Mouse (Mus musculus) limb, embryonic 13.5 days (tissue): ENCODE measurements around the gene Gm7544. TPM values are rescaled to one million over a fixed set of nuclear protein-coding genes. Genes with fewer than 3 reads are reported as not detected.
"Not testable (repeated sequence)": the region's sequence is repeated elsewhere in the genome, so short reads cannot be mapped to it uniquely, and the experiment has no call there.

Experiments used
- ATAC-seq: fragments of 200-750 bp; cut with Nextera tagmentation; 2 replicates; pipeline ENCODE4 v1.8.0; 2017; ENCODE audit warnings: low read depth, moderate number of reproducible peaks, moderate TSS enrichment; ENCODE audit not compliant: low FRiP score
- H3K27ac ChIP-seq: fragments of 300-500 bp; sonication (generic); 2 replicates; pipeline ENCODE4 v1.5.1; 2015; ENCODE audit warnings: inconsistent platforms, mild to moderate bottlenecking, moderate library complexity
- H3K27me3 ChIP-seq: fragments of 300-500 bp; sonication (generic); 2 replicates; pipeline ENCODE4 v1.6.1; 2015; ENCODE audit warnings: mild to moderate bottlenecking, inconsistent platforms
- H3K36me3 ChIP-seq: fragments of 300-500 bp; sonication (generic); 2 replicates; pipeline ENCODE4 v1.6.1; 2015; ENCODE audit warnings: inconsistent platforms, mild to moderate bottlenecking, moderate library complexity
- H3K4me1 ChIP-seq: fragments of 300-500 bp; sonication (generic); 2 replicates; pipeline ENCODE4 v1.6.1; 2015; ENCODE audit warnings: inconsistent platforms
- H3K4me2 ChIP-seq: fragments of 300-500 bp; sonication (generic); replicated peaks from 2 replicates; pipeline ENCODE4 v1.6.1; 2015; ENCODE audit warnings: inconsistent platforms, mild to moderate bottlenecking, moderate library complexity
- H3K4me3 ChIP-seq: fragments of 300-500 bp; sonication (generic); 2 replicates; pipeline ENCODE4 v1.5.1; 2015; ENCODE audit warnings: moderate library complexity, mild to moderate bottlenecking, inconsistent platforms
- H3K9ac ChIP-seq: fragments of 300-500 bp; sonication (generic); 2 replicates; pipeline ENCODE4 v1.6.1; 2015; ENCODE audit warnings: mild to moderate bottlenecking, inconsistent platforms
- H3K9me3 ChIP-seq: fragments of 300-500 bp; sonication (generic); 2 replicates; pipeline ENCODE4 v1.6.1; 2016; ENCODE audit warnings: inconsistent platforms
- WGBS: fragments of 180-500 bp; shearing (Covaris S2); methylation state at CpG from one replicate; pipeline ENCODE4 v1.1.7; 2015; 5-methylcytosine and 5-hydroxymethylcytosine counted together
- polyA plus RNA-seq: library from polyadenylated mRNA; unstranded; fragments of >200 nt; fragmentation: Nextera tagmentation; extraction: Ambion mirVana; gene quantifications from 2 replicates; pipeline ENCODE4 v1.2.1, GENCODE M21; 2015

The Gm7544 gene
- polyA plus RNA-seq, 1 experiment from 2014 or later, result not detected

DNA sequence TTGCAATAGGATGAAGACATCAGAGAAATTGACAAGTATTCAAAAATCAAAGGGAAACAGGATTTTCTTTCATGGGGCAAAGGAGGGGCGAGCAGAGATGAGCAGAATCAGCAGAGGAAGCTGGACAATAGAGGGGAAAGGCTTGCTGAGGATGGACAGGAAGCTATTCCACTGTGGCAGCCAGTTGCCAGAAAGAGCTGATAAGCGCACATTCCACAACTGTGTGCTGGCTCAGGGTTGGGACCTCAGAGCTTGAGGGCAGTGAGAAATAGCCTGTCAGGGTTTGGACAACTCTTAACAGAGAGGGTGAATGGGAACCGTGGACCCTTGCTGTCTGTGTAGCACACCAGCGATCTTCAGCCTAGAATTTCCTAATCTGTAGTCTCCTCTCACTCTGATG lies 16.2 kb upstream of the Gm7544 start:
- Histone ChIP-seq H3K27me3 (no peaks in the 10 kb centered on the region), H3K4me3 (no peak overlapping the region), H3K27ac (no peak overlapping the region), H3K36me3 (no peaks in the 10 kb centered on the region), H3K4me1 (no peaks in the 10 kb centered on the region), H3K9ac (no peak overlapping the region), H3K9me3 (no peaks in the 10 kb centered on the region), H3K4me2 (no peak overlapping the region)
- no peak for ATAC-seq
- 58% methylated on average over 4 of the region's 4 CpGs for WGBS

DNA sequence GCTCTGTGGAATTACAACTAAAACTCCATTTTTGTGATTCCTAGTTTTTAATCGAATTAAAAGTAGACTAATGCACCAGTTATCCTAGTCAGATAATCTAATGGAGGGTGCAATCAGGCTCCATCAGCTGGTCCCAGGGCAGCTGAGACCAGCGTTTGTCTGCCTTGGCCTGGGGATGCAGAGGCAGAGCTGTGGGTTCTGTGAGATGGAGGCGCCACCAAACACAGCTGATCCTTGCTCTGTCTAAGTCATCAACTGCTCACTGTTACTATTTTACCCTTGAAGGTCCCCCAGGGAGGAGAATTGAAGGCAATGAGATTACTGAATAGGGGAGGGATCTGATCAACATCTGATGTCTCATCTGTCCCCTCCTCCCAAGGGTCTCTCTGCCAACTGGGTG lies 10.6 kb upstream of the Gm7544 start:
- Histone ChIP-seq H3K9me3 (0 out of 2 replicates have a peak, but pooled peaks cover 5% of the 10 kb centered on the region), H3K9ac (no peak overlapping the region), H3K4me3 (no peak overlapping the region), H3K27ac (no peak overlapping the region), H3K4me1 (no peaks in the 10 kb centered on the region), H3K27me3 (no peaks in the 10 kb centered on the region), H3K36me3 (no peaks in the 10 kb centered on the region), H3K4me2 (no peak overlapping the region)
- WGBS, result 51% methylated on average over 3 of the region's 3 CpGs
- no peak for ATAC-seq

DNA sequence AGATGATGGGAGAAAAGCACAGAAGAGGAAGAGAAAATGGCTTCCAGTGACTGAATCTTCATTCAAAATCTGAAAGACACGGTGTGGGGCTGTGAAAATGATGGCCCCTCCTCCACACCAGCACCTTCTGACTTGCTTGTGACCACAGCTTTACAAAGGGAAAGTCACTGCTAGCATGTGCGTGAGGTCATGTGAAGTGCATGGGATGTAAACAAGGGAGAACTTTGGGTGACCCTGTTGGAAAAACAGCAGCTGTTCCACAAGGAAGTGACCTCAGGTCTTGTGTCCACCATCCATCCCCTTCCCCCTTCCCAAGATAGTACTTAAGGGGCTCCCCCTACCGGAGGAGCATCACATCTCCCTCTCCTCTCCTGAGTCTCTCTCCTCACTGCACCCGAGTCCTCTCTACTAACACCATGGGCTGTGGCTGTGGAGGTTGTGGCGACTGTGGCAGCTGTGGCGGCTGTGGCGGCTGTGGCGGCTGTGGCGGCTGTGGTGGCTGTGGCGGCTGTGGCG lies 4.1 kb upstream of the Gm7544 start, which contains the start of gene Gm47955:
Gm47955 (plus strand) TSS at position 417 of the 516 bp plus-strand sequence.
- 0 out of 2 replicates have a peak, but pooled peaks cover 5% of the 10 kb centered on the region for H3K9me3 ChIP-seq
- H3K36me3 ChIP-seq, result no peaks in the 10 kb centered on the region
- WGBS, result 88% methylated on average over 11 of the region's 11 CpGs
- H3K4me1 ChIP-seq, result no peaks in the 10 kb centered on the region
- ATAC-seq, result no peak
- H3K27me3 ChIP-seq, result no peaks in the 10 kb centered on the region
- no peak within 1 kb of the TSS for H3K4me3 ChIP-seq
- no peak within 1 kb of the TSS for H3K4me2 ChIP-seq
- H3K27ac ChIP-seq, result no peak within 1 kb of the TSS
- no peak within 1 kb of the TSS for H3K9ac ChIP-seq

DNA sequence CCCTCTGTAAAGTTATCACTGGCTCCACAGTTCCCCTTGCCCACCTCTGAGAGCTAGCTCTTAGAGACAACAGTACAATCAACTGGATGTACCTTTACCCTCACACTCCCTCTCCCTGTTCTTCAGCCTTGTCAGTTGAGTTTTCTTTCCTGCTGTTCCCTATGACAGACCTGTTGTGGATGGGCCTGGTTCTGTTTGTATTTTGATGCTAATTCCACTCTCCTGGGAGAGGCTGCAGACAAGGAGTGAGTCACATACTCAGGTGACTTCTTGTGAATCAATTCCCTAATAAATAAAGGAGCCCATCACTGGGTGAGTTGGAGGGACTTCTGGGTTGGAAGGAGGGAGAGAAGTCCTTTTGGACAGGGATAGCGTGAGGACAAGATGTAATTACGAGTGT lies 7.2 kb downstream of the Gm7544 start:
- H3K9ac ChIP-seq, result no peak overlapping the region
- no peak overlapping the region for H3K4me3 ChIP-seq
- H3K27ac ChIP-seq, result no peak overlapping the region
- no peaks in the 10 kb centered on the region for H3K36me3 ChIP-seq
- H3K4me2 ChIP-seq, result no peak overlapping the region
- no peak for ATAC-seq
- H3K9me3 ChIP-seq, result no peaks in the 10 kb centered on the region
- 80% methylated on average over 2 of the region's 2 CpGs for WGBS
- no peaks in the 10 kb centered on the region for H3K4me1 ChIP-seq
- no peaks in the 10 kb centered on the region for H3K27me3 ChIP-seq

DNA sequence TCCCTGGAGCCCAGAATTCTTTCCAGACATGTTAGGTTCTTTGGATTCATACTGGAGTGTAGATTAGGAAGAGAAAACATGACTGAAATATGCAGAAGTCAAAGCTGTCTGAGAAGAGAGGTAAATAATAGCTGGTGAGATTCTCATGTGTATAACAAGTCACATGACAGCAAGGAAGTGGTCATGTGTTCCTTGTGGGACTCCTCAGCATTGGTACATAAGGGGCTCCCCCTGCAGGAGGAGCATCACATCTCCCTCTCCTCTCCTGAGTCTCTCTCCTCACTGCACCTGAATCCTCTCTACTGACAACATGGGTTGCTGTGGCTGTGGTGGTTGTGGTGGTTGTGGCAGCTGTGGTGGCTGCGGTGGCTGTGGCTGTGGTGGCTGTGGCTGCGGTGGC lies 9.8 kb downstream of the Gm7544 start:
- not testable (repeated sequence) for ATAC-seq, H3K9me3 ChIP-seq, H3K9ac ChIP-seq, H3K4me1 ChIP-seq, H3K36me3 ChIP-seq, H3K4me3 ChIP-seq, H3K27me3 ChIP-seq, H3K4me2 ChIP-seq, H3K27ac ChIP-seq
- WGBS, result 89% methylated on average over 2 of the region's 2 CpGs

DNA sequence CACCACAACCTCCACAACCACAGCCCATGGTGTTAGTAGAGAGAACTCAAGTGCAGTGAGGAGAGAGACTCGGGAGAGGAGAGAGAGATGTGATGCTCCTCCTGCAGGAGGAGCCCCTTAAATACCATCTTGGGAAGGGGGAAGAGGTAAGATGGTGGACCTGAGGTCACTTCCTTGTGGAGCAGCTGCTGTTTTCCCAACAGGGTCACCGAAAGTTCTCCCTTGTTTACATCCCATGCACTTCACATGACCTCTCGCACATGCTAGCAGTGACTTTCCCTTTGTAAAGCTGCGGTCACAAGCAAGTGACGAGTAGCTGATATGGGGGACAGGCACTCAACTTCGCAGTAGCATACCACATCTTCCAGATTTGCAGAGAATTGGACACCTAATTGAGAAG lies 12.5 kb downstream of the Gm7544 start, which contains the start of gene A030003K21Rik:
A030003K21Rik (minus strand) TSS at position 94 of the 400 bp plus-strand sequence.
- not testable (repeated sequence) for H3K9ac ChIP-seq, H3K4me1 ChIP-seq, H3K27me3 ChIP-seq, H3K4me2 ChIP-seq, H3K4me3 ChIP-seq, H3K9me3 ChIP-seq, H3K36me3 ChIP-seq, H3K27ac ChIP-seq, ATAC-seq
- WGBS, result no CpG with 5 or more reads among the region's 6 CpGs

DNA sequence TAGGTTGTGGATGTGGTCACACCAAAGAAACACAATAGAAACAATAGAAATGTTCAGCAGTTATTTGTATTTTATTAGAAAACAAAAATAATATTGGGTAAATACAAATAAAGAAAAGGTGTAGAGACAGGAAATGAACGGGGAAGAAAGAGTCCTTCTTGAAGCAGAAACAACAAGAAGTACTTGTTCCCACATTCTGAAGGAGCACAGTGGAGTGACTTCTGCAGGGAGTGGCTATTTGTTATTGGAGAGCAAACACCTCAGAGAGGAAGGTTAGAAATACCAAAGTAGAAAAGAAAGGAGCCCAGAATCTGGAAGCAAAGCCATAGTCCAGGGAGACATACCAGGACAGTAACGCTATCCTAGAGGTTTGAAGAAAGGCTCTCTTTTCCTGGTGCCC lies 13.3 kb downstream of the Gm7544 start:
- WGBS, result 92% methylated on average over 2 of the region's 2 CpGs
- not testable (repeated sequence) for H3K9ac ChIP-seq, H3K9me3 ChIP-seq

DNA sequence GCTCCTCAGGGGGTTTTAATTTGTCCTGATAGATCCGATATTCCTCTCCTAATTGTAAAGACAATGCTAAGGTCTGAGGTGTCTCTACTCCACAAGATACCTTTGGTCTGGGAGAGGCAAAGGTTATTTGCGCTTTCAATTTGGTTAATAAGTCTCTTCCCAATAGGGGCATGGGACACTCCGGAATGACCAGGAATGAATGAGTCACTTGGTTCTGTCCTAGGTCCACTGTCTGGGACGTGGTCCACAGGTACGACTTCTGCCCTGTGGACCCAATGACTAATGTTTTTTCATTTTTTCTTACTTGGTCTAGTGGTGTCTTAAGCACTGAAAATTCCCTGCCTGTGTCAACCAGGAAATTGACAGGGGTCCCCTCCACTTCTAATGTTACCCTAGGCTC lies 17.1 kb downstream of the Gm7544 start:
- no peak for ATAC-seq
- Histone ChIP-seq H3K9me3 (peaks cover 10% of the 10 kb centered on the region; the same call in 1 of the 2 replicates), H3K9ac (no peak overlapping the region), H3K27ac (no peak overlapping the region), H3K4me2 (no peak overlapping the region), H3K36me3 (no peaks in the 10 kb centered on the region), H3K4me1 (no peaks in the 10 kb centered on the region), H3K4me3 (no peak overlapping the region), H3K27me3 (no peaks in the 10 kb centered on the region)
- WGBS, result 93% methylated on average over 5 of the region's 5 CpGs

More for the DNA sequence above, 13.3 kb downstream of the Gm7544 start:
- ATAC-seq, H3K4me1 ChIP-seq, H3K27me3 ChIP-seq, H3K27ac ChIP-seq, H3K4me2 ChIP-seq, H3K36me3 ChIP-seq, H3K4me3 ChIP-seq: not testable (repeated sequence)

DNA sequence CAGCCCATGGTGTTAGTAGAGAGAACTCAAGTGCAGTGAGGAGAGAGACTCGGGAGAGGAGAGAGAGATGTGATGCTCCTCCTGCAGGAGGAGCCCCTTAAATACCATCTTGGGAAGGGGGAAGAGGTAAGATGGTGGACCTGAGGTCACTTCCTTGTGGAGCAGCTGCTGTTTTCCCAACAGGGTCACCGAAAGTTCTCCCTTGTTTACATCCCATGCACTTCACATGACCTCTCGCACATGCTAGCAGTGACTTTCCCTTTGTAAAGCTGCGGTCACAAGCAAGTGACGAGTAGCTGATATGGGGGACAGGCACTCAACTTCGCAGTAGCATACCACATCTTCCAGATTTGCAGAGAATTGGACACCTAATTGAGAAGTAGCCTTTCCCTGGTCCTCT lies 24.5 kb downstream of the Gm7544 start, which contains the start of gene Gm6217:
Gm6217 (minus strand) TSS at position 74 of the 400 bp plus-strand sequence.
- not testable (repeated sequence) for H3K9me3 ChIP-seq, H3K27ac ChIP-seq, H3K4me2 ChIP-seq, H3K9ac ChIP-seq, H3K27me3 ChIP-seq, H3K4me3 ChIP-seq, ATAC-seq, H3K36me3 ChIP-seq, H3K4me1 ChIP-seq
- no CpG with 5 or more reads among the region's 6 CpGs for WGBS

DNA sequence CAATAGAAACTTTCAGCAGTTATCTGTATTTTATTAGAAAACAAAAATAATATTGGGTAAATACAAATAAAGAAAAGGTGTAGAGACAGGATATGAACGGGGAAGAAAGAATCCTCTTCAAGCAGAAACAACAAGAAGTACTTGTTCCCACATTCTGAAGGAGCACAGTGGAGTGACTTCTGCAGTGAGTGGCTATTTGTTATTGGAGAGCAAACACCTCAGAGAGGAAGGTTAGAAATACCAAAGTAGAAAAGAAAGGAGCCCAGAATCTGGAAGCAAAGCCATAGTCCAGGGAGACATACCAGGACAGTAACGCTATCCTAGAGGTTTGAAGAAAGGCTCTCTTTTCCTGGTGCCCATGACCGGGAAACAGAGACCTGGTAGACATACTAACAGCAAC lies 25.3 kb downstream of the Gm7544 start:
- H3K4me1 ChIP-seq, H3K4me3 ChIP-seq, H3K27me3 ChIP-seq, H3K9ac ChIP-seq, H3K9me3 ChIP-seq, H3K36me3 ChIP-seq, H3K4me2 ChIP-seq, ATAC-seq, H3K27ac ChIP-seq: not testable (repeated sequence)
- WGBS, result 91% methylated on average over 3 of the region's 3 CpGs

DNA sequence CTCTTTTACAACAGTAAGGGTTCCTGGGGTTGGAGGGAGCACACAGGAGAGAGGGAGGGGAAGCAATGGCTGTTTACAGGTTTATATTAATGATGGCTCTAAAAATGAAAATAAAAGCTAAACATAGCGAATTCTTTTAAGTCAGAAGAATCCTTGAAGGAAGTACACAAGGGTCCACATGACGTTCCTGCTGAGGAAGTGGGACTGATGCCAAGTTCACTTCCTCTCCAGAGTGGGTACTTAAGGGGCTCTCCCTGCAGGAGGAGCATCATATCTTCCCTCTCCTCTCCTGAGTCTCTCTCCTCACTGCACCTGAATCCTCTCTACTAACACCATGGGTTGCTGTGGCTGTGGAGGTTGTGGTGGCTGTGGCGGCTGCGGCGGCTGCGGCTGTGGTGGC lies 31.2 kb downstream of the Gm7544 start, which contains the start of gene A030014E15Rik:
A030014E15Rik (plus strand) TSS at position 268 of the 400 bp plus-strand sequence.
- Histone ChIP-seq H3K9me3 (no peaks in the 10 kb centered on the region), H3K27me3 (no peaks in the 10 kb centered on the region), H3K4me2 (no peak within 1 kb of the TSS), H3K36me3 (no peaks in the 10 kb centered on the region), H3K27ac (no peak within 1 kb of the TSS), H3K9ac (no peak within 1 kb of the TSS), H3K4me3 (no peak within 1 kb of the TSS), H3K4me1 (no peaks in the 10 kb centered on the region)
- no peak for ATAC-seq
- WGBS, result 55% methylated on average over 2 of the region's 6 CpGs

DNA sequence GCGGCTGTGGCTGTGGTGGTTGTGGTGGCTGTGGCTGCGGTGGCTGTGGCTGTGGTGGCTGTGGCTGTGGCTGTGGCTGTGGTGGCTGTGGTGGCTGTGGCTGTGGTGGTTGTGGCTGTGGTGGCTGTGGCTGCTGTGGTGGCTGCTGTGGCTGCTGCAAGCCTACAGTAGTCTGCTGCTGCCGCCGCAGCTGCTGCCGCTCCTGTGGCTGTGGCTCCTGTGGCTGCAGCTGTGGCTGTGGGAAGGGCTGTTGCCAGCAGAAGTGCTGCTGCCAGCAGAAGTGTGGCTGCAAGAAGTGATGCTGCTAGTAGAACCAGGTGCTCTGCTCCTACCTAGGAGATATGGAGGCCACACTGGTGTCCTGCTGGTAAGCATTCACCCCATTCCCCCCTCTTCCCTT lies 42.4 kb downstream of the Gm7544 start:
- not testable (repeated sequence) for H3K27ac ChIP-seq, H3K4me2 ChIP-seq, H3K9me3 ChIP-seq, H3K27me3 ChIP-seq, H3K4me3 ChIP-seq, H3K36me3 ChIP-seq, H3K9ac ChIP-seq, H3K4me1 ChIP-seq, ATAC-seq
- 89% methylated on average over 5 of the region's 5 CpGs for WGBS

DNA sequence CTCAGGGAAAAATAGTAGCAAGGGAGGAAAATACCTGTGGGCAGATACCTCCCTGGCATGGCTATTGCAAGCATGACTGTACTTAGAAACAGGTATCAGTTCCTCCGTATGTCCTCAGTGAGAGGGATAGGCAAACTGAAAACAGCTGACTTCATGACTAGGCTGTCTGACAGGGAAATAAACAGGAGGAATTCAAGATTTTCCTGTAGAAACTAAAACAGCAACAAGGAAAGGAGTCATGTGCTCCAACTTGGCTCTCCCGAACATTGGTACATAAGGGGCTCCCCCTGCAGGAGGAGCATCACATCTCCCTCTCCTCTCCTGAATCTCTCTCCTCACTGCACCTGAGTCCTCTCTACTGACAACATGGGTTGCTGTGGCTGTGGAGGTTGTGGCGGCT lies 42.8 kb downstream of the Gm7544 start, which contains the start of gene A030005L19Rik:
A030005L19Rik (plus strand) TSS at position 301 of the 400 bp plus-strand sequence.
- Histone ChIP-seq H3K27me3 (no peaks in the 10 kb centered on the region), H3K9ac (no peak within 1 kb of the TSS), H3K4me2 (no peak within 1 kb of the TSS), H3K27ac (no peak within 1 kb of the TSS), H3K4me3 (no peak within 1 kb of the TSS), H3K4me1 (no peaks in the 10 kb centered on the region), H3K9me3 (no peaks in the 10 kb centered on the region; the same call in 1 of the 2 replicates), H3K36me3 (no peaks in the 10 kb centered on the region)
- ATAC-seq, result no peak
- 91% methylated on average over 3 of the region's 3 CpGs for WGBS
